ENCODE assay signal across 15 mouse cellular contexts in the genomic region with DNA sequence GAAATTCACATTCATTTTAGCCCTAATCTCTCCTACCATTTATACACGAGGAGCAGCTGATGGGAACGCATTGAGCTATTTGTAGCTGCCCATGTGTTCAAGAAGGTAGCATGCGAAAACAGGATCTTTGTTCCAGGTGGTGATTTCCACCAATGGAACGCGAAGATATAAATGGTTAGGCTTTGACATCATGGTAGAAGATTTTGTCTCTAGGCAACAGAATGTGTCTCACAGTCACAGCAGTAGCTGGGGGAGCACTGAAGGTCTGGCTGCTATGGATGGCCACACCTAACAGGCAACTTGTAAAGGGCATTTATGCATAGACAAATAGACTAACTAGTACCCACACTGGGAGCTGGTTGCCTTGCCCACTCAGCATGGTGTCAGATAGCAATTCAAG.
A peak's percentile ranks its signal among the peaks of the same experiment; 100 is the strongest.
DNase-seq lines count a peak whose midpoint lies in the region; ATAC-seq and TF ChIP-seq lines count a peak whose summit lies in the region.
"Had no signal": no experiment of that assay in that cellular context is flagged by ENCODE, and none has a peak within 500 bp of the region (broad histone marks: within the 10 kb centered on the region; RNA-seq: fewer than 3 reads in every experiment).

No protein-coding gene starts in this region.

- no peak overlapping the region for H3K4me3 ChIP-seq in midbrain, embryonic 16.5 days (ENCODE audit: low read depth, low read length)
- H3K4me3 ChIP-seq in midbrain, embryonic 14.5 days (replicated peaks; ENCODE audit: low read depth, low read length): no peak overlapping the region
- no peak overlapping the region for H3K4me3 ChIP-seq in forebrain, embryonic 16.5 days (replicated peaks; ENCODE audit: low read length)
- no peak overlapping the region for H3K4me3 ChIP-seq in cerebellum, adult 2 months (replicated peaks; ENCODE audit: insufficient read depth, low read depth, low read length)
- H3K4me3 ChIP-seq: forebrain, embryonic 15.5 days; limb, embryonic 15.5 days; lung, embryonic 15.5 days had no signal

- H3K4me2 ChIP-seq in midbrain, embryonic 16.5 days (ENCODE audit: low read length): no peak overlapping the region
- no peak overlapping the region for H3K4me2 ChIP-seq in midbrain, embryonic 14.5 days (ENCODE audit: low read length)
- no peak overlapping the region for H3K4me2 ChIP-seq in forebrain, embryonic 16.5 days (ENCODE audit: low read length)
- H3K4me2 ChIP-seq: forebrain, embryonic 15.5 days; limb, embryonic 15.5 days; lung, embryonic 15.5 days had no signal

- 0 out of 2 replicates have a peak, but pooled peaks cover 2% of the 10 kb centered on the region for H3K4me1 ChIP-seq in midbrain, embryonic 16.5 days (ENCODE audit: control insufficient read depth, insufficient read depth, low read length)
- H3K4me1 ChIP-seq in midbrain, embryonic 14.5 days (ENCODE audit: control insufficient read depth, insufficient read depth, low read length): no peaks in the 10 kb centered on the region
- no peaks in the 10 kb centered on the region for H3K4me1 ChIP-seq in forebrain, embryonic 16.5 days (replicated peaks; ENCODE audit: control insufficient read depth, insufficient read depth, low read length)
- no peaks in the 10 kb centered on the region for H3K4me1 ChIP-seq in cerebellum, adult 2 months (ENCODE audit: control insufficient read depth, insufficient read depth, low read length)
- H3K4me1 ChIP-seq: forebrain, embryonic 15.5 days; limb, embryonic 15.5 days; lung, embryonic 15.5 days had no signal

- DNase-seq in midbrain, embryonic 14.5 days: no peak
- peak; percentile 46 for DNase-seq in layer of hippocampus, adult 9-10 months (ENCODE audit: low spot score)
- DNase-seq in right cerebral cortex, adult 18-20 months: peak; percentile 55
- DNase-seq in heart, adult 8-10 months (ENCODE audit: low spot score): no peak
- DNase-seq in lung, postnatal 4 days: no peak
- DNase-seq in cerebellum, adult 2 months: no peak
- DNase-seq: heart, adult 11 months; kidney, postnatal 36 days had no signal

- no peaks in the 10 kb centered on the region for H3K36me3 ChIP-seq in midbrain, embryonic 16.5 days (ENCODE audit: control insufficient read depth, insufficient read depth, low read length)
- H3K36me3 ChIP-seq in midbrain, embryonic 14.5 days (ENCODE audit: control insufficient read depth, insufficient read depth, low read length): no peaks in the 10 kb centered on the region
- no peaks in the 10 kb centered on the region for H3K36me3 ChIP-seq in forebrain, embryonic 16.5 days (ENCODE audit: control insufficient read depth, insufficient read depth)
- H3K36me3 ChIP-seq: forebrain, embryonic 15.5 days; limb, embryonic 15.5 days; lung, embryonic 15.5 days had no signal

- TF ChIP-seq CTCF in cerebellum, adult 2 months (IDR thresholded peaks at IDR 0.05; ENCODE audit: borderline replicate concordance, insufficient read depth, low read depth, low read length): no peak

- no peak overlapping the region for H3K9ac ChIP-seq in midbrain, embryonic 16.5 days (ENCODE audit: low read depth, low read length)
- no peak overlapping the region for H3K9ac ChIP-seq in midbrain, embryonic 14.5 days (replicated peaks; ENCODE audit: low read length)
- H3K9ac ChIP-seq in forebrain, embryonic 16.5 days (replicated peaks; ENCODE audit: low read depth, low read length): no peak overlapping the region
- H3K9ac ChIP-seq: forebrain, embryonic 15.5 days; limb, embryonic 15.5 days; lung, embryonic 15.5 days had no signal

- TF ChIP-seq POLR2A in cerebellum, adult 2 months (IDR thresholded peaks at IDR 0.05; ENCODE audit: borderline replicate concordance, insufficient read depth, low read length): no peak

- H3K27me3 ChIP-seq in midbrain, embryonic 16.5 days (ENCODE audit: control insufficient read depth, insufficient read depth, low read depth, low read length): no peaks in the 10 kb centered on the region
- H3K27me3 ChIP-seq in midbrain, embryonic 14.5 days (ENCODE audit: control insufficient read depth, insufficient read depth, low read length): no peaks in the 10 kb centered on the region
- H3K27me3 ChIP-seq in forebrain, embryonic 16.5 days (replicated peaks; ENCODE audit: control insufficient read depth, insufficient read depth, low read length): no peaks in the 10 kb centered on the region
- no peaks in the 10 kb centered on the region for H3K27me3 ChIP-seq in cerebellum, adult 2 months (ENCODE audit: control insufficient read depth, insufficient read depth, low read length)
- H3K27me3 ChIP-seq: forebrain, embryonic 15.5 days; limb, embryonic 15.5 days; lung, embryonic 15.5 days had no signal

- 86% methylated on average over 5 of the region's 5 CpGs for WGBS in midbrain, embryonic 16.5 days
- WGBS in midbrain, embryonic 14.5 days: 88% methylated on average over 5 of the region's 5 CpGs
- 87% methylated on average over 5 of the region's 5 CpGs for WGBS in forebrain, embryonic 16.5 days
- 75% methylated on average over 5 of the region's 5 CpGs for whole genome bisulfite sequencing in cerebellum, adult 2 months

- H3K27ac ChIP-seq in midbrain, embryonic 16.5 days (ENCODE audit: low read length): no peak overlapping the region
- no peak overlapping the region for H3K27ac ChIP-seq in midbrain, embryonic 14.5 days (replicated peaks; ENCODE audit: low read depth, low read length)
- no peak overlapping the region for H3K27ac ChIP-seq in forebrain, embryonic 16.5 days (ENCODE audit: low read length)
- no peak overlapping the region for H3K27ac ChIP-seq in cerebellum, adult 2 months (ENCODE audit: insufficient read depth, low read length)
- H3K27ac ChIP-seq: forebrain, embryonic 15.5 days; limb, embryonic 15.5 days; lung, embryonic 15.5 days had no signal

- H3K9me3 ChIP-seq in midbrain, embryonic 16.5 days (replicated peaks; ENCODE audit: control insufficient read depth, low read length, poor library complexity, severe bottlenecking): no peaks in the 10 kb centered on the region
- no peaks in the 10 kb centered on the region for H3K9me3 ChIP-seq in midbrain, embryonic 14.5 days (ENCODE audit: control insufficient read depth, low read length)
- no peaks in the 10 kb centered on the region for H3K9me3 ChIP-seq in forebrain, embryonic 16.5 days (ENCODE audit: control insufficient read depth, low read length)
- H3K9me3 ChIP-seq: forebrain, embryonic 15.5 days; limb, embryonic 15.5 days; lung, embryonic 15.5 days had no signal

- ATAC-seq in midbrain, embryonic 16.5 days: 0 out of 2 replicates have a peak, but pooled peaks have one; percentile 5
- ATAC-seq in midbrain, embryonic 14.5 days (ENCODE audit: low FRiP score, low TSS enrichment): no peak
- no peak for ATAC-seq in forebrain, embryonic 16.5 days
- ATAC-seq: activated CD4-positive, CD25-positive, alpha-beta regulatory T cell, adult 4 months; inflammation-experienced regulatory T-cells, adult 6 months had no signal

Comparison
In these comparisons a context has a peak if more than half of its experiments do, and no peak if none do; other contexts are left out.
1. DNase-seq: peak in layer of hippocampus, adult 9-10 months (single experiment) and right cerebral cortex, adult 18-20 months (single experiment); none in midbrain, embryonic 14.5 days (single experiment), heart, adult 8-10 months (single experiment), lung, postnatal 4 days (0 of 2) and cerebellum, adult 2 months (0 of 2).